Mouse (Mus musculus): ENCODE measurements around the gene Ldlrad1.

- TF ChIP-seq CTCF (conservative IDR thresholded peaks at IDR 0.05; ENCODE audit: low read length) (no peak), NANOG (IDR thresholded peaks at IDR 0.05; ENCODE audit: borderline replicate concordance, low read length) (no peak), POU5F1 (IDR thresholded peaks at IDR 0.05; ENCODE audit: borderline replicate concordance, low read length) (no peak)
Observed at GRCm38 (mm10) chr4:107254414-107254813, 45.4 kb downstream of the Ldlrad1 start.

All from E14TG2a.4 (cell line).